Mouse (Mus musculus) hindbrain, postnatal 0 days (tissue): ENCODE data around the gene Pknox2. TPM values are rescaled to one million over a fixed set of nuclear protein-coding genes. Genes with fewer than 3 reads are reported as not detected.

Source experiments
- ATAC-seq: fragments of 200-750 bp; cut with Nextera tagmentation; 2 replicates; pipeline ENCODE4 v1.8.0; 2017; ENCODE audit warnings: mild to moderate bottlenecking, moderate TSS enrichment, moderate library complexity
- DNase-seq: peaks from one replicate; pipeline ENCODE4 v3.0.0-alpha.2; 2015; ENCODE audit warnings: low spot score
- H3K27ac ChIP-seq: fragments of 300-500 bp; sonication (generic); 2 replicates; pipeline ENCODE4 v1.5.1; 2014; ENCODE audit warnings: mild to moderate bottlenecking
- H3K27me3 ChIP-seq: fragments of 300-500 bp; sonication (generic); 2 replicates; pipeline ENCODE4 v1.6.1; 2014; ENCODE audit warnings: low read length, mixed read lengths; ENCODE audit not compliant: insufficient read depth
- H3K36me3 ChIP-seq: fragments of 300-500 bp; sonication (generic); 2 replicates; pipeline ENCODE4 v1.6.1; 2014; ENCODE audit warnings: low read length, mixed read lengths; ENCODE audit not compliant: insufficient read depth
- H3K4me1 ChIP-seq: fragments of 300-500 bp; sonication (generic); 2 replicates; pipeline ENCODE4 v1.6.1; 2014; ENCODE audit warnings: antibody characterized with exemption, low read length, mixed read lengths; ENCODE audit not compliant: insufficient read depth
- H3K4me2 ChIP-seq: fragments of 300-500 bp; sonication (generic); 2 replicates; pipeline ENCODE4 v1.6.1; 2014; ENCODE audit warnings: low read depth, mild to moderate bottlenecking, low read length, moderate library complexity, mixed read lengths
- H3K4me3 ChIP-seq: fragments of 300-500 bp; sonication (generic); 2 replicates; pipeline ENCODE4 v1.5.1; 2014; ENCODE audit warnings: low read length
- H3K9ac ChIP-seq: fragments of 300-500 bp; sonication (generic); replicated peaks from 2 replicates; pipeline ENCODE4 v1.6.1; 2014; ENCODE audit warnings: mild to moderate bottlenecking, low read length, moderate library complexity, mixed read lengths
- H3K9me3 ChIP-seq: fragments of 300-500 bp; sonication (generic); 2 replicates; pipeline ENCODE4 v1.6.1; 2016; ENCODE audit warnings: low read length, mixed read lengths
- CTCF ChIP-seq: IDR thresholded peaks from 2 replicates; pipeline ENCODE4 v1.5.1; 2016; ENCODE audit warnings: antibody characterized with exemption, control low read depth, low read depth
- WGBS: fragments of 180-500 bp; shearing (Covaris S2); extraction: QIAGEN DNeasy Blood & Tissue Kit; methylation state at CpG from one replicate; pipeline ENCODE4 v1.1.7; 2014; 5-methylcytosine and 5-hydroxymethylcytosine counted together
- polyA plus RNA-seq: library from polyadenylated mRNA; unstranded; fragments of >200 nt; fragmentation: Nextera tagmentation; extraction: Ambion mirVana; gene quantifications from 2 replicates; pipeline ENCODE4 v1.2.1, GENCODE M21; 2015
- total RNA-seq: library from RNA; depleted of rRNA; stranded (reverse); fragments of >200 nt; gene quantifications from 2 replicates; pipeline ENCODE4 v1.2.3, GENCODE M21; 2014

Gene Pknox2
- total and polyA plus RNA-seq, 2 experiments from 2014 or later = 22.2 to 23.5 TPM

GRCm38 (mm10) chr9:36944843-36945242 is 202.4 kb downstream of the Pknox2 start:
- no peak for TF ChIP-seq CTCF
- DNase-seq = no peak
- no peak for ATAC-seq

GRCm38 (mm10) chr9:36942561-36942960 is 204.6 kb downstream of the Pknox2 start:
- TF ChIP-seq CTCF = no peak
- H3K4me1 ChIP-seq = peaks cover 14% of the 10 kb centered on the region
- H3K4me3 ChIP-seq = no peak overlapping the region
- no peak overlapping the region for H3K27ac ChIP-seq
- H3K9ac ChIP-seq = no peak overlapping the region
- no peak for ATAC-seq
- 78% methylated on average over 2 of the region's 2 CpGs for WGBS
- no peak for DNase-seq
- no peaks in the 10 kb centered on the region for H3K27me3 ChIP-seq
- H3K9me3 ChIP-seq = no peaks in the 10 kb centered on the region
- H3K36me3 ChIP-seq = no peaks in the 10 kb centered on the region
- no peak overlapping the region for H3K4me2 ChIP-seq

More at GRCm38 (mm10) chr9:36944843-36945242, 202.4 kb downstream of the Pknox2 start:
- Histone ChIP-seq H3K9me3 (no peaks in the 10 kb centered on the region), H3K4me2 (no peak overlapping the region), H3K36me3 (no peaks in the 10 kb centered on the region), H3K27ac (no peak overlapping the region; the same call in 1 of the 2 replicates), H3K27me3 (no peaks in the 10 kb centered on the region), H3K4me3 (no peak overlapping the region), H3K9ac (no peak overlapping the region), H3K4me1 (peaks cover 7% of the 10 kb centered on the region; the same call in 1 of the 2 replicates)
- 50% methylated on average over 7 of the region's 7 CpGs for WGBS

- Histone ChIP-seq H3K27me3 (no peaks in the 10 kb centered on the region), H3K36me3 (no peaks in the 10 kb centered on the region), H3K27ac (no peak overlapping the region), H3K4me3 (no peak overlapping the region), H3K4me2 (no peak overlapping the region), H3K4me1 (peaks cover 14% of the 10 kb centered on the region), H3K9me3 (no peaks in the 10 kb centered on the region), H3K9ac (no peak overlapping the region)
- no peak for TF ChIP-seq CTCF
- 53% methylated on average over 4 of the region's 4 CpGs for WGBS
- DNase-seq (no peak), ATAC-seq (no peak)
Measured at GRCm38 (mm10) chr9:36942131-36942530, 205.1 kb downstream of the Pknox2 start.

- no peak for TF ChIP-seq CTCF
- Histone ChIP-seq H3K36me3 (no peaks in the 10 kb centered on the region), H3K4me3 (no peak overlapping the region), H3K9ac (no peak overlapping the region), H3K27me3 (no peaks in the 10 kb centered on the region), H3K9me3 (no peaks in the 10 kb centered on the region), H3K4me2 (no peak overlapping the region), H3K27ac (no peak overlapping the region; the same call in 1 of the 2 replicates), H3K4me1 (peaks cover 14% of the 10 kb centered on the region)
- WGBS = 22% methylated on average over 5 of the region's 5 CpGs
- peak; percentile 56 for DNase-seq
- peak; percentile 24; the same call in 1 of the 2 replicates for ATAC-seq
Measured at GRCm38 (mm10) chr9:36941565-36941964, 205.6 kb downstream of the Pknox2 start.

GRCm38 (mm10) chr9:36938601-36939078 is 208.6 kb downstream of the Pknox2 start:
- Histone ChIP-seq H3K27ac (peak overlapping the region; percentile 12), H3K4me3 (no peak overlapping the region), H3K36me3 (no peaks in the 10 kb centered on the region), H3K9me3 (no peaks in the 10 kb centered on the region), H3K4me2 (no peak overlapping the region), H3K9ac (no peak overlapping the region), H3K4me1 (peaks cover 14% of the 10 kb centered on the region), H3K27me3 (no peaks in the 10 kb centered on the region)
- 40% methylated on average over 8 of the region's 8 CpGs for WGBS
- no peak for DNase-seq
- ATAC-seq = peak; percentile 24
- TF ChIP-seq CTCF = no peak

- Histone ChIP-seq H3K4me3 (peak overlapping the region; percentile 17), H3K9ac (peak overlapping the region; percentile 24; the same call in 1 of the 2 replicates), H3K27me3 (no peaks in the 10 kb centered on the region), H3K27ac (no peak overlapping the region), H3K4me1 (0 out of 2 replicates have a peak, but pooled peaks cover 7% of the 10 kb centered on the region), H3K36me3 (no peaks in the 10 kb centered on the region), H3K9me3 (no peaks in the 10 kb centered on the region), H3K4me2 (peak overlapping the region; percentile 46)
- peak; percentile 77 for TF ChIP-seq CTCF
- ATAC-seq (peak; percentile 91), DNase-seq (peak; percentile 93)
- WGBS = 35% methylated on average over 16 of the region's 16 CpGs
Measured at GRCm38 (mm10) chr9:36933813-36934493, 213.3 kb downstream of the Pknox2 start.
